Mouse (Mus musculus): Measurements from ENCODE around the gene Tbc1d17. TPM values are rescaled to one million over a fixed set of nuclear protein-coding genes. Genes with fewer than 3 reads are reported as not detected.
A peak's percentile ranks its signal among the peaks of the same experiment; 100 is the strongest.

The Tbc1d17 gene
- total and polyA plus RNA-seq, 2 experiments from 2014 or later = 115 to 378 TPM

GRCm38 (mm10) chr7:44869697-44870528 is 21.0 kb upstream of the Tbc1d17 start, which contains the start of gene Ptov1:
TSS of gene Ptov1 (minus strand) at chr7:44869788.
- 9% methylated on average over 29 of the region's 29 CpGs for WGBS
- Histone ChIP-seq H3K4me2 (ENCODE audit: low read depth) (peak within 1 kb of the TSS; percentile 80), H3K27me3 (ENCODE audit: insufficient read depth, low read length) (no peaks in the 10 kb centered on the region)

DNA sequence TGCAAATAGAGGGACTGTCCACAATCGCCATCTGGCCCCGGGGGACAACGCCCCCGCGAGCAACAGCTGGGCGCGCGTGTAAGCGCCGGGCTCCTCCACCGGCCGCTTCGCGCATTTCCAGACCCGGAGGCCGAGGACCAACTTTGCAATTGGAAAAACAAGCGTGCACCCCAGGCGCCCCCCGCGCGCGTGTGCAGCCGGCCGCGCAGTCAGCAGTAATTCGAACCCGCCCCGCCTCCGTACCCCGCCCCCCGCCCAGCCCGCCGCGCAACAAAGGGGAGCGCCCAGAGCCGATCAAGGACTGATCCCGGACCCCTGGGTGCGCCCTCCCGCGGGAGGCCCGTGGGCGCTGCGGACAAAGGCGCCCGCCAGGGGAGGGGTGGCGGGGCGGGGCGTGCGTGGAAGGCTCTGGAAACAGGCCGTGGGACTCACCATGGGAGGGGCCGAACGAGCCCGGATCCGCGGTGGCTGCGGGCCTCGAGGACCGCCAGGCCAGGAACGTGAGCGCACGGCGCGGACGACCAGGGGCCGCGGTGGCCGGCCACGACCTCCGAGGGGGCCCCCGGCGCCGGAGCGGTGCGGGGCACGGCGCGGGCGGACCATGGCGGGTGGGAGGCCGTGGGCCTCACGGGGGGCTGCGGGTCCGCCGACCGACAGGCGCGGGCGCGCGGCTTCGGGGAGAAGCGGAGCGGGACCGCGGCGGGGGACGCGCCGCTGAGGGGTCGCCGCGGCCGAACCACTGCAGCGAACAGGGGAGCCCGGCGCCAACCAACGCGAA is 20.2 kb upstream of the Tbc1d17 start:
- no peaks in the 10 kb centered on the region for H3K9me3 ChIP-seq (ENCODE audit: low read length)
- under 1% methylated on average over 96 of the region's 108 CpGs for WGBS
- H3K36me3 ChIP-seq (ENCODE audit: insufficient read depth) = peaks cover 17% of the 10 kb centered on the region
- ATAC-seq (peak; percentile 10), DNase-seq (peak; percentile 64)
- H3K27ac ChIP-seq (ENCODE audit: low read depth, low read length) = peak overlapping the region; percentile 96
- H3K4me2 ChIP-seq (ENCODE audit: low read depth) = peak overlapping the region; percentile 80
- H3K4me1 ChIP-seq (ENCODE audit: insufficient read depth) = peaks cover 18% of the 10 kb centered on the region
- H3K27me3 ChIP-seq (ENCODE audit: insufficient read depth, low read length) = no peaks in the 10 kb centered on the region
- peak overlapping the region; percentile 99 for H3K9ac ChIP-seq
- H3K4me3 ChIP-seq (ENCODE audit: low read depth, low read length) = peak overlapping the region; percentile 82
- TF ChIP-seq CTCF (IDR thresholded peaks at IDR 0.05; ENCODE audit: low read depth) = peak; percentile 29

More at GRCm38 (mm10) chr7:44869697-44870528, 21.0 kb upstream of the Tbc1d17 start, which contains the start of gene Ptov1:
- Histone ChIP-seq H3K4me3 (ENCODE audit: low read depth, low read length) (peak within 1 kb of the TSS; percentile 82), H3K4me1 (ENCODE audit: insufficient read depth) (peaks cover 18% of the 10 kb centered on the region), H3K9ac (peak within 1 kb of the TSS; percentile 99), H3K27ac (ENCODE audit: low read depth, low read length) (peak within 1 kb of the TSS; percentile 96), H3K9me3 (ENCODE audit: low read length) (no peaks in the 10 kb centered on the region), H3K36me3 (ENCODE audit: insufficient read depth) (peaks cover 9% of the 10 kb centered on the region)
- peak; percentile 95 for ATAC-seq
- peak; percentile 98 for DNase-seq
- TF ChIP-seq CTCF (IDR thresholded peaks at IDR 0.05; ENCODE audit: low read depth) = peak; percentile 29

- H3K4me2 ChIP-seq (ENCODE audit: low read depth) = peak overlapping the region; percentile 80
- peak overlapping the region; percentile 99 for H3K9ac ChIP-seq
- H3K27ac ChIP-seq (ENCODE audit: low read depth, low read length) = peak overlapping the region; percentile 96
- DNase-seq = no peak
- H3K4me1 ChIP-seq (ENCODE audit: insufficient read depth) = peaks cover 18% of the 10 kb centered on the region
- no peak for ATAC-seq
- 3% methylated on average over 16 of the region's 16 CpGs for WGBS
- H3K9me3 ChIP-seq (ENCODE audit: low read length) = no peaks in the 10 kb centered on the region
- no peak for TF ChIP-seq CTCF (IDR thresholded peaks at IDR 0.05; ENCODE audit: low read depth)
- H3K4me3 ChIP-seq (ENCODE audit: low read depth, low read length) = peak overlapping the region; percentile 82
- no peaks in the 10 kb centered on the region for H3K27me3 ChIP-seq (ENCODE audit: insufficient read depth, low read length)
- peaks cover 23% of the 10 kb centered on the region for H3K36me3 ChIP-seq (ENCODE audit: insufficient read depth)
Observed at GRCm38 (mm10) chr7:44868465-44868864, 19.6 kb upstream of the Tbc1d17 start.

DNA sequence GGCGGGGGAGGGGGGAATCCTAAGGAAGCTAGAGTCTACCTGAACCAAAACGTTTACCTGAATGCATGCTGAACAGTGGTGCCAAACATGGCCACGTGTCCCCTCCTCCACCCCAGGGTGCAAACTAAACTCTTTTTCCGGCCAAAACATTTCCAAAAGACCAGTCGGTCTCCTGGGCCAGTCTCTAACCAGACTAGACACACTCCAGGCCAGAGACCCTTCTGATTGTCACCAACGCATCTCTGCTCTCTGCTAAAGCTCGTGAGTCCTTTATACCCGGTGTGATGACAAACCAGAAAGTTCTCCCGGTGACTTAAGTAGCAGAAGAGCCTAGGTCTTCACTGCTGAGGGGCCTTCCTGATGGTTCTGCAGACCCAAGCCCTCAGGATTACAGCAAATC is 18.9 kb upstream of the Tbc1d17 start:
- 0 out of 2 replicates have a peak overlapping the region, but pooled peaks have one; percentile 9 for H3K27ac ChIP-seq (ENCODE audit: low read depth, low read length)
- DNase-seq (no peak), ATAC-seq (no peak)
- H3K27me3 ChIP-seq (ENCODE audit: insufficient read depth, low read length) = no peaks in the 10 kb centered on the region
- H3K9ac ChIP-seq = peak overlapping the region; percentile 99
- H3K4me3 ChIP-seq (ENCODE audit: low read depth, low read length) = peak overlapping the region; percentile 82
- no peaks in the 10 kb centered on the region for H3K9me3 ChIP-seq (ENCODE audit: low read length)
- 38% methylated on average over 9 of the region's 9 CpGs for WGBS
- TF ChIP-seq CTCF (IDR thresholded peaks at IDR 0.05; ENCODE audit: low read depth) = no peak
- H3K4me2 ChIP-seq (ENCODE audit: low read depth) = peak overlapping the region; percentile 80
- H3K36me3 ChIP-seq (ENCODE audit: insufficient read depth) = peaks cover 30% of the 10 kb centered on the region
- peaks cover 18% of the 10 kb centered on the region for H3K4me1 ChIP-seq (ENCODE audit: insufficient read depth)

DNA sequence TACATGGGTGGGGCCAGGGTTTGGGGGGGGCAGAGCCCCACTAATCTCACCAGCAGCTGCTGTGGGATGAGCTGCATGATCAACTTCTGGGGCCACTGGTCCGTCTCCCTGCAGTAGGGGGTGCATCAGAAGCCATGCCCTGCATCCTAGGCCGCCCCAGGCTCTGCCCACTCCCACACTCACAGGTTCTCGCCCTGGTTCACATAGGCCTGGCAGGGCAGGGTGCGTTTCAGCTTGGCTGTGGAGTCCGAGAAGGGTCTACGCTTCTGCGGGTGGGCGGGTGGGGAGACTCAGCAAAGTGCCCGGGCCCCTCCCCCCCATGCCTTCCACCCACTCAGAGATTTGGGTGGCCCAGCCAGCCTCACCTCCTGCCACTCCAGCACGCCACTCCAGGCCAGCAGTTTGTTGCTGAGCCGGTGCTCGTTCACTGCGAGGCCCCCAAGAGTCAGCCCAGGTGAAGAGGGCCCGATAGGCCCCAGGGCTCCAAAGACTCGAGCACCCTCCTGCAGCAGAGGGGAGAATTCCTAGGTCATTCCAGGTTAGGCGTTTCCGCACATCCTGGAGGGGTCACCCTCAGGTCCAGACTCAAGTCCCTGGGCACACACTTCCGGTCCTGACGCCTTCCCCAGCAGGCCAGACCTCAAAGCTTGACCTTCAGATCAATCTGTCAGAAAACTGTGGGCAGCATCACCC is 18.3 kb upstream of the Tbc1d17 start:
- peak overlapping the region; percentile 99 for H3K9ac ChIP-seq
- H3K4me1 ChIP-seq (ENCODE audit: insufficient read depth) = peaks cover 18% of the 10 kb centered on the region
- peak overlapping the region; percentile 80 for H3K4me2 ChIP-seq (ENCODE audit: low read depth)
- 63% methylated on average over 19 of the region's 19 CpGs for WGBS
- peak overlapping the region; percentile 15; the same call in 1 of the 2 replicates for H3K27ac ChIP-seq (ENCODE audit: low read depth, low read length)
- H3K36me3 ChIP-seq (ENCODE audit: insufficient read depth) = peaks cover 36% of the 10 kb centered on the region
- TF ChIP-seq CTCF (IDR thresholded peaks at IDR 0.05; ENCODE audit: low read depth) = no peak
- H3K27me3 ChIP-seq (ENCODE audit: insufficient read depth, low read length) = no peaks in the 10 kb centered on the region
- H3K9me3 ChIP-seq (ENCODE audit: low read length) = no peaks in the 10 kb centered on the region
- no peak for ATAC-seq
- DNase-seq = no peak
- peak overlapping the region; percentile 82 for H3K4me3 ChIP-seq (ENCODE audit: low read depth, low read length)

- Histone ChIP-seq H3K9ac (no peak overlapping the region; the same call in 1 of the 2 replicates), H3K4me3 (ENCODE audit: low read depth, low read length) (0 out of 2 replicates have a peak overlapping the region, but pooled peaks have one; percentile 82), H3K4me1 (ENCODE audit: insufficient read depth) (peaks cover 18% of the 10 kb centered on the region), H3K4me2 (ENCODE audit: low read depth) (peak overlapping the region; percentile 80), H3K27me3 (ENCODE audit: insufficient read depth, low read length) (no peaks in the 10 kb centered on the region), H3K36me3 (ENCODE audit: insufficient read depth) (peaks cover 44% of the 10 kb centered on the region), H3K27ac (ENCODE audit: low read depth, low read length) (no peak overlapping the region), H3K9me3 (ENCODE audit: low read length) (no peaks in the 10 kb centered on the region)
- no peak for DNase-seq
- no peak for ATAC-seq
- WGBS = 35% methylated on average over 15 of the region's 15 CpGs
- TF ChIP-seq CTCF (IDR thresholded peaks at IDR 0.05; ENCODE audit: low read depth) = no peak
Observed at GRCm38 (mm10) chr7:44866276-44867009, 17.6 kb upstream of the Tbc1d17 start.
